Mouse (Mus musculus): ENCODE results near the gene Tmem236. TPM values are rescaled to one million over a fixed set of nuclear protein-coding genes. Genes with fewer than 3 reads are reported as not detected.
"Not testable (repeated sequence)": the region's sequence is repeated elsewhere in the genome, so short reads cannot be mapped to it uniquely, and the experiment has no call there.

Gene Tmem236
- polyA plus RNA-seq, 1 experiment from 2014 or later, result 0.11 TPM

- Histone ChIP-seq H3K27ac (replicated peaks) (no peak overlapping the region), H3K4me1 (peaks cover 10% of the 10 kb centered on the region), H3K27me3 (replicated peaks) (no peaks in the 10 kb centered on the region), H3K9ac (no peak overlapping the region), H3K4me2 (no peak overlapping the region), H3K9me3 (no peaks in the 10 kb centered on the region), H3K36me3 (no peaks in the 10 kb centered on the region), H3K4me3 (no peak overlapping the region)
- 79% methylated on average over 6 of the region's 6 CpGs for WGBS
- no peak for ATAC-seq (ENCODE audit: extremely low read depth, insufficient number of reproducible peaks, low FRiP score, low TSS enrichment)
Measured at GRCm38 (mm10) chr2:14192046-14192445, 17.7 kb downstream of the Tmem236 start.

- 33% methylated on average over 1 of the region's 2 CpGs for WGBS
- ATAC-seq (ENCODE audit: extremely low read depth, insufficient number of reproducible peaks, low FRiP score, low TSS enrichment); H3K27ac ChIP-seq (replicated peaks); H3K27me3 ChIP-seq (replicated peaks); H3K9me3 ChIP-seq; H3K4me3 ChIP-seq; H3K36me3 ChIP-seq; H3K4me1 ChIP-seq; H3K9ac ChIP-seq; H3K4me2 ChIP-seq: not testable (repeated sequence)
Measured at GRCm38 (mm10) chr2:14198325-14198903, 24.1 kb downstream of the Tmem236 start.

- 31% methylated on average over 2 of the region's 2 CpGs for WGBS
- no peak for ATAC-seq (ENCODE audit: extremely low read depth, insufficient number of reproducible peaks, low FRiP score, low TSS enrichment)
- no peak overlapping the region for H3K4me3 ChIP-seq
- no peaks in the 10 kb centered on the region for H3K9me3 ChIP-seq
- no peaks in the 10 kb centered on the region for H3K27me3 ChIP-seq (replicated peaks)
- no peak overlapping the region for H3K4me2 ChIP-seq
- H3K9ac ChIP-seq, result no peak overlapping the region
- H3K27ac ChIP-seq (replicated peaks), result no peak overlapping the region
- no peaks in the 10 kb centered on the region for H3K36me3 ChIP-seq
- H3K4me1 ChIP-seq, result no peaks in the 10 kb centered on the region
Measured at GRCm38 (mm10) chr2:14199621-14200020, 25.3 kb downstream of the Tmem236 start.

GRCm38 (mm10) chr2:14200879-14201445 lies 26.6 kb downstream of the Tmem236 start:
- WGBS, result 86% methylated on average over 1 of the region's 2 CpGs
- H3K27ac ChIP-seq (replicated peaks), result not testable (repeated sequence)

GRCm38 (mm10) chr2:14204308-14204707 lies 30.0 kb downstream of the Tmem236 start:
- H3K9me3 ChIP-seq, result no peaks in the 10 kb centered on the region
- no peaks in the 10 kb centered on the region for H3K36me3 ChIP-seq
- 77% methylated on average over 1 of the region's 1 CpGs for WGBS
- H3K4me3 ChIP-seq, result no peak overlapping the region
- H3K27me3 ChIP-seq (replicated peaks), result no peaks in the 10 kb centered on the region
- ATAC-seq (ENCODE audit: extremely low read depth, insufficient number of reproducible peaks, low FRiP score, low TSS enrichment), result no peak
- H3K4me1 ChIP-seq, result no peaks in the 10 kb centered on the region
- no peak overlapping the region for H3K27ac ChIP-seq (replicated peaks)
- H3K9ac ChIP-seq, result no peak overlapping the region
- no peak overlapping the region for H3K4me2 ChIP-seq

More at GRCm38 (mm10) chr2:14200879-14201445, 26.6 kb downstream of the Tmem236 start:
- H3K9ac ChIP-seq; H3K9me3 ChIP-seq; H3K36me3 ChIP-seq; H3K4me1 ChIP-seq; ATAC-seq (ENCODE audit: extremely low read depth, insufficient number of reproducible peaks, low FRiP score, low TSS enrichment); H3K4me3 ChIP-seq; H3K27me3 ChIP-seq (replicated peaks); H3K4me2 ChIP-seq: not testable (repeated sequence)

- Histone ChIP-seq H3K4me2 (no peak overlapping the region), H3K9ac (no peak overlapping the region), H3K9me3 (no peaks in the 10 kb centered on the region), H3K4me3 (no peak overlapping the region), H3K27ac (replicated peaks) (no peak overlapping the region), H3K27me3 (replicated peaks) (no peaks in the 10 kb centered on the region), H3K36me3 (no peaks in the 10 kb centered on the region), H3K4me1 (no peaks in the 10 kb centered on the region)
- 63% methylated on average over 4 of the region's 4 CpGs for WGBS
- ATAC-seq (ENCODE audit: extremely low read depth, insufficient number of reproducible peaks, low FRiP score, low TSS enrichment), result no peak
Measured at GRCm38 (mm10) chr2:14206798-14207197, 32.5 kb downstream of the Tmem236 start.

- Histone ChIP-seq H3K27ac (replicated peaks) (no peak overlapping the region), H3K36me3 (no peaks in the 10 kb centered on the region), H3K4me1 (no peaks in the 10 kb centered on the region), H3K9ac (no peak overlapping the region), H3K9me3 (no peaks in the 10 kb centered on the region), H3K4me2 (no peak overlapping the region), H3K4me3 (no peak overlapping the region), H3K27me3 (replicated peaks) (no peaks in the 10 kb centered on the region)
- 72% methylated on average over 1 of the region's 1 CpGs for WGBS
- no peak for ATAC-seq (ENCODE audit: extremely low read depth, insufficient number of reproducible peaks, low FRiP score, low TSS enrichment)
Measured at GRCm38 (mm10) chr2:14210731-14211130, 36.4 kb downstream of the Tmem236 start.

GRCm38 (mm10) chr2:14211606-14212005 lies 37.3 kb downstream of the Tmem236 start:
- no peaks in the 10 kb centered on the region for H3K9me3 ChIP-seq
- no peaks in the 10 kb centered on the region for H3K27me3 ChIP-seq (replicated peaks)
- H3K36me3 ChIP-seq, result no peaks in the 10 kb centered on the region
- H3K9ac ChIP-seq, result no peak overlapping the region
- no peak overlapping the region for H3K4me3 ChIP-seq
- ATAC-seq (ENCODE audit: extremely low read depth, insufficient number of reproducible peaks, low FRiP score, low TSS enrichment), result no peak
- no peak overlapping the region for H3K4me2 ChIP-seq
- no peaks in the 10 kb centered on the region for H3K4me1 ChIP-seq
- no peak overlapping the region for H3K27ac ChIP-seq (replicated peaks)

- 57% methylated on average over 3 of the region's 3 CpGs for WGBS
- H3K9me3 ChIP-seq, result no peaks in the 10 kb centered on the region
- H3K36me3 ChIP-seq, result no peaks in the 10 kb centered on the region
- H3K9ac ChIP-seq, result no peak overlapping the region
- no peak overlapping the region for H3K4me2 ChIP-seq
- H3K27me3 ChIP-seq (replicated peaks), result no peaks in the 10 kb centered on the region
- H3K27ac ChIP-seq (replicated peaks), result no peak overlapping the region
- ATAC-seq (ENCODE audit: extremely low read depth, insufficient number of reproducible peaks, low FRiP score, low TSS enrichment), result no peak
- H3K4me1 ChIP-seq, result no peaks in the 10 kb centered on the region
- H3K4me3 ChIP-seq, result no peak overlapping the region
Measured at GRCm38 (mm10) chr2:14214764-14215163, 40.4 kb downstream of the Tmem236 start.

- Histone ChIP-seq H3K4me2 (no peak overlapping the region), H3K4me3 (no peak overlapping the region), H3K9ac (no peak overlapping the region), H3K27ac (replicated peaks) (no peak overlapping the region), H3K36me3 (no peaks in the 10 kb centered on the region), H3K9me3 (no peaks in the 10 kb centered on the region), H3K4me1 (no peaks in the 10 kb centered on the region), H3K27me3 (replicated peaks) (no peaks in the 10 kb centered on the region)
- no peak for ATAC-seq (ENCODE audit: extremely low read depth, insufficient number of reproducible peaks, low FRiP score, low TSS enrichment)
- 69% methylated on average over 3 of the region's 3 CpGs for WGBS
Measured at GRCm38 (mm10) chr2:14216653-14217052, 42.3 kb downstream of the Tmem236 start.

- Histone ChIP-seq H3K27ac (replicated peaks) (no peak overlapping the region), H3K27me3 (replicated peaks) (no peaks in the 10 kb centered on the region), H3K4me2 (no peak overlapping the region), H3K9ac (no peak overlapping the region), H3K4me1 (peaks cover 6% of the 10 kb centered on the region), H3K4me3 (no peak overlapping the region), H3K36me3 (no peaks in the 10 kb centered on the region), H3K9me3 (no peaks in the 10 kb centered on the region)
- ATAC-seq (ENCODE audit: extremely low read depth, insufficient number of reproducible peaks, low FRiP score, low TSS enrichment), result no peak
- WGBS, result 72% methylated on average over 6 of the region's 6 CpGs
Measured at GRCm38 (mm10) chr2:14218126-14218525, 43.8 kb downstream of the Tmem236 start.

GRCm38 (mm10) chr2:14224387-14224786 lies 50.1 kb downstream of the Tmem236 start:
- Histone ChIP-seq H3K4me3 (no peak overlapping the region), H3K36me3 (no peaks in the 10 kb centered on the region), H3K4me2 (no peak overlapping the region), H3K4me1 (peaks cover 10% of the 10 kb centered on the region), H3K9ac (no peak overlapping the region), H3K27ac (replicated peaks) (no peak overlapping the region), H3K9me3 (no peaks in the 10 kb centered on the region), H3K27me3 (replicated peaks) (no peaks in the 10 kb centered on the region)
- no peak for ATAC-seq (ENCODE audit: extremely low read depth, insufficient number of reproducible peaks, low FRiP score, low TSS enrichment)
- WGBS, result 77% methylated on average over 3 of the region's 4 CpGs

Measured in heart, embryonic 13.5 days (tissue).